Mouse (Mus musculus): ENCODE measurements around the gene Fbxw5. TPM values are rescaled to one million over a fixed set of nuclear protein-coding genes. Genes with fewer than 3 reads are reported as not detected.

Fbxw5 gene
- polyA plus RNA-seq, 1 experiment from 2014 or later = 92.2 TPM

DNA sequence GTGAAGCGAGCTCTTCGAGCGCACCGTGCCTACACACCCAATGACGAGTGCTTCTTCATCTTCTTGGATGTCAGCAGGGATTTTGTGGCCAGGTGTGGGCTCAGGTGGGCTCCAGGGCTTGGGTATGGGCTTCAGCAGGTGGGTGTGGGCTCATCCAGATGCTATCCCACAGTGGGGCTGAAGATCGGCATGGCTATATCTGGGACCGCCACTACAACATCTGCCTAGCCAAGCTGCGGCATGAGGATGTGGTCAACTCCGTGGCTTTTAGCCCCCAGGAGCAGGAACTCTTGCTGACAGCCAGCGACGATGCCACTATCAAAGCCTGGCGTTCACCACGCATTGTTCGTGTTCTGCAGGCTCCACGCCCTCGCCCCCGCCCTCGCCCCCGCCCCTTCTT, 4.0 kb downstream of the Fbxw5 start:
- WGBS = 95% methylated on average over 19 of the region's 19 CpGs

DNA sequence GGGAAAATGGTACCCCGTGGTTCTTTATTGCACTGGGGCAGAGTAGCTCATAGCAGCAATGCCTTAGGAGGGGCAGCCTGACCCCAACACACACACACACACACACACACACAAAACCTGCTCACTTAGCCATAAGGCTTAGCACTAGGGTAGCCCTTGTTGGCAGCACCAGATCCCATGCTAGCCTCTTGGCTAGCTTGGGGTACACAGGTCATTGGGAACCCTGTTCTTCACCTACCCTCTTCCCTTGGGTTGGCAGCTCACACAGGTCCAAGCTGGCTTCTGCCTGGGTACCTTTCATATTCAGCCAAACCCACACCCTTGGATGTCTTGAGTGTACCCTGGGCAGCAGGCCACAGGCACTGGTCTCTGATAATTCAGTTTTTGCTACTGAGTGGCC, 4.5 kb downstream of the Fbxw5 start:
- Histone ChIP-seq H3K36me3 (replicated peaks) (peaks cover 41% of the 10 kb centered on the region), H3K4me3 (no peak overlapping the region), H3K27ac (replicated peaks) (no peak overlapping the region), H3K27me3 (replicated peaks; ENCODE audit: low read depth, poor library complexity, severe bottlenecking) (no peaks in the 10 kb centered on the region), H3K4me1 (peaks cover 20% of the 10 kb centered on the region), H3K9me3 (no peaks in the 10 kb centered on the region)
- 90% methylated on average over 1 of the region's 1 CpGs for WGBS
- no peak for DNase-seq (ENCODE audit: low spot score)

More for the DNA sequence above, 4.0 kb downstream of the Fbxw5 start:
- Histone ChIP-seq H3K36me3 (replicated peaks) (peaks cover 41% of the 10 kb centered on the region), H3K4me1 (peaks cover 24% of the 10 kb centered on the region), H3K27me3 (replicated peaks; ENCODE audit: low read depth, poor library complexity, severe bottlenecking) (no peaks in the 10 kb centered on the region), H3K4me3 (no peak overlapping the region), H3K27ac (replicated peaks) (no peak overlapping the region), H3K9me3 (no peaks in the 10 kb centered on the region)
- no peak for DNase-seq (ENCODE audit: low spot score)

DNA sequence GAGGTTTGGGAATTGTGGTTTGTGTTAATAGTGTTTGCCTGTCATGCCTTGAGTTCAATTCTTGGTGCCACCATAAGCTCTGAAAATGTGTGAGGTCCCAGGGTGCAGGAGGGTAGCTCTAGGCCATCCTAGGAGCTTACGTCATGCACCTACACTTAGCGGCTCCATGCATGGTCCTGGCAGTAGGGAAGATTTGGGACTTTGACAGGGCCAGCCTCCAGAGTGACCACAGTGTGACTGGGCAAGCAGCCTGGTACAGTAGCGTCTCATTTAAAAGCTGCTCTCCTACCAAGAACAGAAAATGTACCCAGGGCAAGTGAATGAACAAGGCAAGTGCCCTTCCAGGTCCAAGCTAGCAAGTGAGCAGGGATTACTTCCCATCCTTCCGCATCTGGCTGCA, 5.3 kb downstream of the Fbxw5 start:
- Histone ChIP-seq H3K9me3 (no peaks in the 10 kb centered on the region), H3K36me3 (replicated peaks) (peaks cover 41% of the 10 kb centered on the region), H3K4me3 (no peak overlapping the region), H3K27ac (replicated peaks) (no peak overlapping the region), H3K27me3 (replicated peaks; ENCODE audit: low read depth, poor library complexity, severe bottlenecking) (no peaks in the 10 kb centered on the region), H3K4me1 (peaks cover 17% of the 10 kb centered on the region)
- DNase-seq (ENCODE audit: low spot score) = no peak
- 89% methylated on average over 4 of the region's 4 CpGs for WGBS

DNA sequence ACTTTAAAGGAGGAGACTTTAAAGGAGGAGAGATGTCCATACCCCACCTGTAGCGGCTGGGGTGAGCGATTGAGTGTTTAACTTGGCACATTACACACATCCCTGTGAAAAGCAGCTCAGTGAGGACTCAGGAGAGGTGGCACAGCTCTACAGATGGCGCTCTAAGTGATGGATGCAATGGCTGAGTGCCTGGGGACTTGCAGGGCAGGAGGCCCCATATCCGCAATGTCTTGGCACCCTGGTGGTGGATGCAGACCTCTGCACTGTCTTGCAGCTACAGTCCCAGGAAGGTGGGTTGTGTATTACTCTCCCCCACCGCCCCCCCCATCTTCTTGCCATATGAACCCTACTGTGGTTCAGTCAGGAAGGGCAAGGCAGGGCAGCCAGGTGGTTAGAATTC, 6.4 kb downstream of the Fbxw5 start:
- Histone ChIP-seq H3K27ac (replicated peaks) (no peak overlapping the region), H3K27me3 (replicated peaks; ENCODE audit: low read depth, poor library complexity, severe bottlenecking) (no peaks in the 10 kb centered on the region), H3K4me1 (peaks cover 8% of the 10 kb centered on the region), H3K36me3 (replicated peaks) (peaks cover 41% of the 10 kb centered on the region), H3K9me3 (no peaks in the 10 kb centered on the region), H3K4me3 (no peak overlapping the region)
- DNase-seq (ENCODE audit: low spot score) = no peak
- 45% methylated on average over 5 of the region's 5 CpGs for WGBS

DNA sequence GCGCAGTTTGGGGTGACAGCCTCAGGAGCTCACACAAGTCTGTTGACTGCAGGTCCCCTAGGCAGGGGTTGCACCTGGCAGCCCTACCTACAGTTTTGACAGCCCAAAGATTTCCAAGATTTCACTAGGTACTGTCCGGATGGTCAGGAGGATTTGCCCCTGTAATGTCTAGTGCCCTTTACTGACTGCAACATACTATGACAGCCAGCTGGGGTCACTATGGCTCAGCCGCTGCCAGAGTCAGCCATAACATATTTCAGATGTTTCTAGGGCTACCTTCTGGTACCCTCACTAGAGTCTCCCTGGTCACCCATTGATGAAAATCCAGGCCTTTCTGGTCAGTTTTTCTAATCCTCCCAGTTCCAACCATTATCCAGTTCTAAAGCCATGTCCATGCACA, 9.4 kb downstream of the Fbxw5 start:
- no peak overlapping the region for H3K4me3 ChIP-seq
- H3K36me3 ChIP-seq (replicated peaks) = peaks cover 13% of the 10 kb centered on the region
- H3K4me1 ChIP-seq = 0 out of 2 replicates have a peak, but pooled peaks cover 4% of the 10 kb centered on the region
- 67% methylated on average over 3 of the region's 3 CpGs for WGBS
- no peak for DNase-seq (ENCODE audit: low spot score)
- no peak overlapping the region for H3K27ac ChIP-seq (replicated peaks)
- no peaks in the 10 kb centered on the region for H3K27me3 ChIP-seq (replicated peaks; ENCODE audit: low read depth, poor library complexity, severe bottlenecking)
- no peaks in the 10 kb centered on the region for H3K9me3 ChIP-seq

DNA sequence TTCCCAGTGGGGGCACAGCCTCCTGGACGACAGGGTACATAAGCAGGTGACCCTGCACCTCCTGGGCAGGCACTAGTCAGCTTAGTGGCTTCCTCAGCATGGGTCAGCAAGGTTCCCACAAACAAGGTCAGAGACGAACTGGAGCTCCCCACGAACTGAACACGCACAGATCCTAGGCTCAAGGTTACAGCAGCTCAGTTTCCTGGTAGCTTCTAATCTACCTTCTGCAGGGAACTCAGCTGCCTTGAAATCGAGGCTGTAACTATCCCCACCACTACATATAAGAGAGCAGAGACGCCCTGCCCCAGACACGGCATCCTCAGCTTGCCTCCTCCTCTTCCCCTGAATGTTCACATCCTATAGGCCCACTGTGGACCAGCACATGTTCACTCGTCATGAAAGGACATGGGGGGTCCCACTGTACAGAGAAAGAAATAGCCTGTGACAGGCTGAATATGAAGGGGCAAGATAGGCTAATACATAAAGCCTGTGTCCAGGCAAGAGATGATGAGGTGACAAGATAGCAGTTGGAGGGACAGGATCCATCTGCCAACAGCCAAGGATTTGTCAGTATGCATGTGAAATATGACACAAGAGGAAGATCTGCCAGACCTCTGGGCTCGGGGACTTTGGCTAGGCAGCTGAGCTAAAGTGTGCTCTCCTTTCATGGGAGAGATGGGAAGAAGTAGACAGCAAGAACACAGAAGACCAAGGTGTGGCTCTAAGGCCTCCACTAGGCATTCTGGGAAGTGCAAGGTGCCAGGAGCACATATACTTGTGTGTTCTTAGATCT, 26.2 kb downstream of the Fbxw5 start:
- no peak overlapping the region for H3K27ac ChIP-seq (replicated peaks)
- H3K27me3 ChIP-seq (replicated peaks; ENCODE audit: low read depth, poor library complexity, severe bottlenecking) = no peaks in the 10 kb centered on the region
- H3K9me3 ChIP-seq = no peaks in the 10 kb centered on the region
- WGBS = 89% methylated on average over 9 of the region's 9 CpGs
- no peaks in the 10 kb centered on the region for H3K4me1 ChIP-seq
- no peak for DNase-seq (ENCODE audit: low spot score)
- H3K4me3 ChIP-seq = no peak overlapping the region
- peaks cover 98% of the 10 kb centered on the region for H3K36me3 ChIP-seq (replicated peaks)

DNA sequence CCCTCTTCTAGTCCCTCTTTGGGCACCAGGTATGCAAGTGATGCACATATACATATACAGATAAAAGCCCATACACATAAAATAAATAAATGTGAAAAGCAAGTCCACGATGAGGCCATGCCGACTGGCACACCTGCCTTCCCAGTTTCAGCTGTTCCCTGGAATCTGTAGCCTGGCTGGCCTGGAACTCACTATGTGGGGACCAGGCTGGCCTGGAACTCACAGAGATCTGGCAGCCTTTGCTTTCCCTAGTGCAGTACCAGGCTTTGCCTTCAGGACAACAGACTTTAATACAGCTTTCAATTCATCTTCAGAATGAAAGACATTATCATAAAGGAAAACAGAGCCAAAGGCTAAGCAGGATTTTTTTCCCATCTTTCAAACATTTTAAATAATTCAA, 33.2 kb downstream of the Fbxw5 start:
- H3K9me3 ChIP-seq = no peaks in the 10 kb centered on the region
- no peaks in the 10 kb centered on the region for H3K27me3 ChIP-seq (replicated peaks; ENCODE audit: low read depth, poor library complexity, severe bottlenecking)
- no peak overlapping the region for H3K27ac ChIP-seq (replicated peaks)
- DNase-seq (ENCODE audit: low spot score) = no peak
- H3K4me3 ChIP-seq = no peak overlapping the region
- 89% methylated on average over 2 of the region's 2 CpGs for WGBS
- no peaks in the 10 kb centered on the region for H3K4me1 ChIP-seq
- peaks cover 100% of the 10 kb centered on the region for H3K36me3 ChIP-seq (replicated peaks)

DNA sequence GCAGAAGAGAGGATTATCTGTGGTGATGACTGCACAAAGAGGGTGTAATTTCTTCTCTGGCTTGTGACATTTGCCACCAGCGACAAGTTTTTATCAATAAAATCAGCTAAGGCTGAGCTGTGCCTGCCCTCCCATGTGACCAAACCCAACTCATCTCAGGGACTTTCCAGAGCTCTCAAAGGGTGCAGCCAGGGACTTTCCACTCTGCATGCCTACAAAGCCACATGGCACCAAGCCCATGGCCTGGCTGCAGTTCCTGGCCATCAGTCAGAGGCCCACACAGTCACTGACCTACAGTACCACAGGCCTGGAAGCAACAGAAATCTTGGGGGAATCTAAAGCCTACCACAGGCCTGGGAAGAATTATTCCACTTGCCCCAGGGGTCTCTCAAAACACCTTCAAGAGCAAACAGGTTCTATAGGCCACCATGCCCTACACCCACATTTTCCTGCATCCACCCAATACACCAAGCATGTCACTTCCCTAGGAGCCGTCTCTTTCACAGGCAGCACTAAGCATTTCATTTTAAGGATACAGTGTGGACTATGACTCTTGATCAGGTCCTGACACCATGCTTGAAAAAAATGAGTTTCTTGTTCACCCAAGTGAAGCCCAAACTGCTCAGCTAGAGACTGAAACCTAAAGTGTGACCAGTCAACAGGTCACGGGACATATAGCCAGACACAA, 33.8 kb downstream of the Fbxw5 start:
- no peaks in the 10 kb centered on the region for H3K27me3 ChIP-seq (replicated peaks; ENCODE audit: low read depth, poor library complexity, severe bottlenecking)
- no peak overlapping the region for H3K4me3 ChIP-seq
- no peaks in the 10 kb centered on the region for H3K4me1 ChIP-seq
- no peak for DNase-seq (ENCODE audit: low spot score)
- H3K36me3 ChIP-seq (replicated peaks) = peaks cover 99% of the 10 kb centered on the region
- no peak overlapping the region for H3K27ac ChIP-seq (replicated peaks)
- H3K9me3 ChIP-seq = no peaks in the 10 kb centered on the region
- 86% methylated on average over 3 of the region's 3 CpGs for WGBS

DNA sequence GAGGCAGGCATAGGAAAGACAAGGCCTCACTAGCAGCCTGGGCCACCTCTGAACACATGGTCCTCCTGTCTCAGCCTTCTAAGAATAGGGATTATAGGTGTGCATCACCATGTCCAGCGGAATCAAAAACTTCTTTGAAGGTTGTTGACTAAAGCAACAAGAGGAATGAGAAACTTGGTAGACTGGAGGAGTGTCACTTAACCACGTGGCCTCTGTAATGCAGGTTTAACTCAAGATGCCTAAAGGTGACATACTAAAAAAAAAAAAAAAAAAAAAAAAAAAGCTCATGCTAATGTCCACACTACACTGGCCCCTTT, 34.3 kb downstream of the Fbxw5 start:
- 96% methylated on average over 2 of the region's 2 CpGs for WGBS
- H3K27me3 ChIP-seq (replicated peaks; ENCODE audit: low read depth, poor library complexity, severe bottlenecking) = no peaks in the 10 kb centered on the region
- peaks cover 99% of the 10 kb centered on the region for H3K36me3 ChIP-seq (replicated peaks)
- no peaks in the 10 kb centered on the region for H3K4me1 ChIP-seq
- H3K4me3 ChIP-seq = no peak overlapping the region
- no peak for DNase-seq (ENCODE audit: low spot score)
- H3K9me3 ChIP-seq = no peaks in the 10 kb centered on the region
- H3K27ac ChIP-seq (replicated peaks) = no peak overlapping the region

DNA sequence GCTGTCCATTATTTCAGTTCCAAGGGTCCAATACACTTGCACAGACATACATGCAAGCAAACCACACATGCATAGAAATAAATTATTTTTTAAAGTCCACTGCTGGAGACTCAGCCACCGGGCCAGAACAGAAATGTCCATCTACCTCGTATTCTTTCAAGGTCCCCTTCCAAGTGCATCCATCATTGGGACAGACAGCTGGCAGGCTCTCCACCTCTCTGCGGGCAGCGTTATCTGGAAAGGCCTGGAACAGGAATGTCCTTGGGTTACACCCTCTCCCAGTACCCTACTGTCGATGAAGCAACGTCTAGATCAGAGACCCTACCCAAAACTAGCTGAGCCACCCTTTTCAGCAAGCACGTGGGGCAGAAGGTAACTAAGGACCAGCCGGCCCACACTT, 36.0 kb downstream of the Fbxw5 start:
- H3K36me3 ChIP-seq (replicated peaks) = peaks cover 92% of the 10 kb centered on the region
- 92% methylated on average over 8 of the region's 8 CpGs for WGBS
- H3K27ac ChIP-seq (replicated peaks) = no peak overlapping the region
- no peaks in the 10 kb centered on the region for H3K9me3 ChIP-seq
- H3K4me3 ChIP-seq = no peak overlapping the region
- no peaks in the 10 kb centered on the region; the same call in 1 of the 2 replicates for H3K4me1 ChIP-seq
- no peak for DNase-seq (ENCODE audit: low spot score)
- no peaks in the 10 kb centered on the region for H3K27me3 ChIP-seq (replicated peaks; ENCODE audit: low read depth, poor library complexity, severe bottlenecking)

DNA sequence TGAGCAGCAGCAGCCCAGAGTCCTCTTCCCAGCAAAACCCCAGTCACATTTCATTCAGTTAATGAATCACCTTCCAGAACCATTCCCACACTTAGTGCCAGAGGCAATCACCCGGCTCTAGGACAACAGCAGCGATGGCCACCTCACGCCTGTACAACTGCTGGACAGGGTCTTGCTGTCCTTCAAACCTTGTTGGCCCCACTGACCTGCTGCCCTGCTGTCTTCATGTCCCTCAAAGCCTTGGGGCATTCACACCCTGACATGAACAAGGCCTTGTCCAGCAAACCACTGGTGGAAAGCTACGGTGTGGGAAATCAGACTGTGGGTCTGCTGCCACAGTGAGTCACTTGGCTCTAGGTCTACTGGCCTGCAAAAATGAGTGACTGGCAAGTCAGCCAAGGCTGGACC, 40.0 kb downstream of the Fbxw5 start:
- 92% methylated on average over 4 of the region's 4 CpGs for WGBS
- Histone ChIP-seq H3K36me3 (replicated peaks) (peaks cover 66% of the 10 kb centered on the region), H3K9me3 (no peaks in the 10 kb centered on the region), H3K4me3 (no peak overlapping the region), H3K4me1 (peaks cover 15% of the 10 kb centered on the region), H3K27ac (replicated peaks) (no peak overlapping the region), H3K27me3 (replicated peaks; ENCODE audit: low read depth, poor library complexity, severe bottlenecking) (no peaks in the 10 kb centered on the region)
- DNase-seq (ENCODE audit: low spot score) = no peak

DNA sequence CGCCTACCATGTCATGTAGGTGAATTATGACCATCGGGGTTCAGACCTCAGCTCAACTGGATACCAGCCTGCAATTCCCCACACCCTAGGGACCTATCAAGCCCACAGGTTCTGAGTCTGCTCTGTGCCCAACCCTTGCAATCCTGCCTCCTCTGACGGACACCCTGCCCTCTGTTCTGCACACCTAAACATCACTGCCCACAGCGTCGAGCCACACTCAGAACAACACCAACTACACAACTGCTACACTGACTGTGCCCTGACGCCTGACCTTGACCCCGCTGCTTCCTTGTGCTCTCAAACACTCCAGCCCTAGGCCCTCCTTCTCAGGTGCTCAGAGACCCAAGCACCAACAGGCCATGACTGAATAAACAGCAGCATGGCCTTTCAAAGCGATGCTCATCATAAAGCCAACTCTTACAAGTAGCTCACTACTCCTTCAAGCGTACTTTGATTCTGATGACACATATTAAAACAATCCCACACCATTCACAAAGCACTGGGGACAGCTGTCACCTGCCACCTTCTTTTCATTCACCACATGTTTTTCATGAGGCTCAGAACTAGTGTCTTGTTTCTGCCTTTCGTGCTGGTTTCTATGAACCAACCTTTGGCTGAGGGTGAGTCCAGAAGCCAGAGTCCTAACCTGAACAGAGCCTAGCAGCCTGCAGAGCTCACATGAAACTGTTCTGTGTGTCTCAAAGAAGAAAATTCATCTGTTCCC, 41.3 kb downstream of the Fbxw5 start:
- DNase-seq (ENCODE audit: low spot score) = no peak
- H3K27ac ChIP-seq (replicated peaks) = no peak overlapping the region
- H3K36me3 ChIP-seq (replicated peaks) = peaks cover 54% of the 10 kb centered on the region
- no peak overlapping the region for H3K4me3 ChIP-seq
- WGBS = 88% methylated on average over 10 of the region's 10 CpGs
- no peaks in the 10 kb centered on the region for H3K27me3 ChIP-seq (replicated peaks; ENCODE audit: low read depth, poor library complexity, severe bottlenecking)
- peaks cover 21% of the 10 kb centered on the region for H3K4me1 ChIP-seq
- no peaks in the 10 kb centered on the region for H3K9me3 ChIP-seq

Data from embryonic facial prominence, embryonic 10.5 days (tissue).